Mouse (Mus musculus): Measurements from ENCODE around the gene Pira2. TPM values are rescaled to one million over a fixed set of nuclear protein-coding genes. Genes with fewer than 3 reads are reported as not detected.
"Not testable (repeated sequence)": the region's sequence is repeated elsewhere in the genome, so short reads cannot be mapped to it uniquely, and the experiment has no call there.

Gene Pira2
- polyA plus RNA-seq (2012; rRNA removed) = 0.03 TPM in 1 of 2 replicates, not detected in the other

GRCm38 (mm10) chr7:3844951-3845350 is at the start of gene Pira2:
Gene Pira2, minus strand, starts transcription at chr7:3845051.
- not testable (repeated sequence) for H3K27me3 ChIP-seq (ENCODE audit: control insufficient read depth, insufficient read depth, low read length); H3K4me3 ChIP-seq (replicated peaks; ENCODE audit: insufficient read depth, low read depth, low read length); DNase-seq; H3K4me1 ChIP-seq (ENCODE audit: control insufficient read depth, insufficient read depth, low read length); H3K27ac ChIP-seq (ENCODE audit: insufficient read depth, low read length)
- no CpG with 5 or more reads among the region's 2 CpGs for WGBS

GRCm38 (mm10) chr7:3875032-3875431 is 30.2 kb upstream of the Pira2 start:
- H3K27ac ChIP-seq (ENCODE audit: insufficient read depth, low read length); H3K4me3 ChIP-seq (replicated peaks; ENCODE audit: insufficient read depth, low read depth, low read length); H3K27me3 ChIP-seq (ENCODE audit: control insufficient read depth, insufficient read depth, low read length); DNase-seq; H3K4me1 ChIP-seq (ENCODE audit: control insufficient read depth, insufficient read depth, low read length): not testable (repeated sequence)
- no CpG with 5 or more reads among the region's 1 CpGs for WGBS

GRCm38 (mm10) chr7:3837854-3838253 is 7.0 kb downstream of the Pira2 start:
- H3K27me3 ChIP-seq (ENCODE audit: control insufficient read depth, insufficient read depth, low read length); H3K4me1 ChIP-seq (ENCODE audit: control insufficient read depth, insufficient read depth, low read length); DNase-seq; H3K4me3 ChIP-seq (replicated peaks; ENCODE audit: insufficient read depth, low read depth, low read length); H3K27ac ChIP-seq (ENCODE audit: insufficient read depth, low read length): not testable (repeated sequence)
- no CpG with 5 or more reads among the region's 1 CpGs for WGBS

GRCm38 (mm10) chr7:3830633-3831032 is 14.2 kb downstream of the Pira2 start:
- H3K4me1 ChIP-seq (ENCODE audit: control insufficient read depth, insufficient read depth, low read length); H3K4me3 ChIP-seq (replicated peaks; ENCODE audit: insufficient read depth, low read depth, low read length); H3K27ac ChIP-seq (ENCODE audit: insufficient read depth, low read length); DNase-seq; H3K27me3 ChIP-seq (ENCODE audit: control insufficient read depth, insufficient read depth, low read length): not testable (repeated sequence)

- 35% methylated on average over 1 of the region's 3 CpGs for WGBS
- not testable (repeated sequence) for H3K27ac ChIP-seq (ENCODE audit: insufficient read depth, low read length); DNase-seq; H3K4me3 ChIP-seq (replicated peaks; ENCODE audit: insufficient read depth, low read depth, low read length); H3K27me3 ChIP-seq (ENCODE audit: control insufficient read depth, insufficient read depth, low read length); H3K4me1 ChIP-seq (ENCODE audit: control insufficient read depth, insufficient read depth, low read length)
Measured at GRCm38 (mm10) chr7:3825599-3825998, 19.3 kb downstream of the Pira2 start, which contains the start of gene Gm15448. Gene Gm15448, minus strand, starts transcription at chr7:3825687.

- not testable (repeated sequence) for DNase-seq; H3K27me3 ChIP-seq (ENCODE audit: control insufficient read depth, insufficient read depth, low read length); H3K4me1 ChIP-seq (ENCODE audit: control insufficient read depth, insufficient read depth, low read length); H3K4me3 ChIP-seq (replicated peaks; ENCODE audit: insufficient read depth, low read depth, low read length); H3K27ac ChIP-seq (ENCODE audit: insufficient read depth, low read length)
Measured at GRCm38 (mm10) chr7:3811912-3812311, 32.9 kb downstream of the Pira2 start.

- WGBS = 85% methylated on average over 4 of the region's 4 CpGs
- H3K4me3 ChIP-seq (replicated peaks; ENCODE audit: insufficient read depth, low read depth, low read length); DNase-seq; H3K4me1 ChIP-seq (ENCODE audit: control insufficient read depth, insufficient read depth, low read length); H3K27me3 ChIP-seq (ENCODE audit: control insufficient read depth, insufficient read depth, low read length); H3K27ac ChIP-seq (ENCODE audit: insufficient read depth, low read length): not testable (repeated sequence)
Measured at GRCm38 (mm10) chr7:3802935-3803334, 41.9 kb downstream of the Pira2 start.

- 59% methylated on average over 3 of the region's 3 CpGs for WGBS
- H3K4me3 ChIP-seq (replicated peaks; ENCODE audit: insufficient read depth, low read depth, low read length); H3K4me1 ChIP-seq (ENCODE audit: control insufficient read depth, insufficient read depth, low read length); DNase-seq; H3K27me3 ChIP-seq (ENCODE audit: control insufficient read depth, insufficient read depth, low read length); H3K27ac ChIP-seq (ENCODE audit: insufficient read depth, low read length): not testable (repeated sequence)
Measured at GRCm38 (mm10) chr7:3799940-3800339, 44.9 kb downstream of the Pira2 start.

- H3K27me3 ChIP-seq (ENCODE audit: control insufficient read depth, insufficient read depth, low read length); H3K27ac ChIP-seq (ENCODE audit: insufficient read depth, low read length); DNase-seq: not testable (repeated sequence)
Measured at GRCm38 (mm10) chr7:3796286-3796685, 48.6 kb downstream of the Pira2 start.

More at GRCm38 (mm10) chr7:3796286-3796685, 48.6 kb downstream of the Pira2 start:
- H3K4me1 ChIP-seq (ENCODE audit: control insufficient read depth, insufficient read depth, low read length); H3K4me3 ChIP-seq (replicated peaks; ENCODE audit: insufficient read depth, low read depth, low read length): not testable (repeated sequence)

Other genes starting within 250 kb of the Pira2 start
- gene Oscar, start 228.9 kb downstream of the Pira2 start, polyA plus RNA-seq (2012; rRNA removed) = 2.6 and 2.7 TPM in 2 replicates
- 426 and 441 TPM in 2 replicates for gene Ndufa3, start 227.7 kb downstream of the Pira2 start, polyA plus RNA-seq (2012; rRNA removed)
- 33.2 and 34.5 TPM in 2 replicates for gene Tfpt, start 215.1 kb downstream of the Pira2 start, polyA plus RNA-seq (2012; rRNA removed)
- 70.9 and 79.1 TPM in 2 replicates for gene Prpf31, start 215.1 kb downstream of the Pira2 start, polyA plus RNA-seq (2012; rRNA removed)
- 60.9 and 61.1 TPM in 2 replicates for gene Cnot3, start 199.8 kb downstream of the Pira2 start, polyA plus RNA-seq (2012; rRNA removed)
- gene Leng1, start 179.2 kb downstream of the Pira2 start, polyA plus RNA-seq (2012; rRNA removed) = 12.0 and 12.9 TPM in 2 replicates
- 10.8 and 11.7 TPM in 2 replicates for gene Tmc4, start 167.5 kb downstream of the Pira2 start, polyA plus RNA-seq (2012; rRNA removed)
- gene Tsen34, start 152.2 kb downstream of the Pira2 start, polyA plus RNA-seq (2012; rRNA removed) = 112 and 115 TPM in 2 replicates
- 114 and 115 TPM in 2 replicates for gene Mboat7, start 151.5 kb downstream of the Pira2 start, polyA plus RNA-seq (2012; rRNA removed)
- gene Rps9, start 141.1 kb downstream of the Pira2 start, polyA plus RNA-seq (2012; rRNA removed) = 866 and 1,027 TPM in 2 replicates
- gene Pirb, start 124.7 kb downstream of the Pira2 start, polyA plus RNA-seq (2012; rRNA removed) = 0.27 and 0.31 TPM in 2 replicates
- not detected in 2 replicates for gene Gm15448, start 19.4 kb downstream of the Pira2 start, polyA plus RNA-seq (2012; rRNA removed)
- not detected in 2 replicates for gene Gm14548, start 53.1 kb upstream of the Pira2 start, polyA plus RNA-seq (2012; rRNA removed)
- not detected in 2 replicates for gene Lilra6, start 70.5 kb upstream of the Pira2 start, polyA plus RNA-seq (2012; rRNA removed)
- gene Lair1, start 218.2 kb upstream of the Pira2 start, polyA plus RNA-seq (2012; rRNA removed) = 4.6 and 5.0 TPM in 2 replicates